Mouse (Mus musculus) thymus, adult 2 months (tissue): ENCODE measurements at regions not wholly inside any gene's neighbourhood (a gene's known extent, or its start where the extent isn't known, plus 50 kb on each side); places are given as distances from the start of the nearest gene placed in this dataset.

Experiments used
- CTCF ChIP-seq: fragments of 200-500 bp; IDR thresholded peaks from 2 replicates; pipeline ENCODE4 v1.5.1; 2012; ENCODE audit warnings: mild to moderate bottlenecking, control low read depth, low read length, moderate library complexity, borderline replicate concordance; ENCODE audit not compliant: control insufficient read depth, poor library complexity, insufficient read depth; ENCODE audit errors: extremely low read depth
- POLR2A ChIP-seq: fragments of 200-500 bp; IDR thresholded peaks from 2 replicates; pipeline ENCODE4 v1.6.1; 2012; ENCODE audit warnings: mild to moderate bottlenecking, low read length, control low read depth, moderate library complexity; ENCODE audit not compliant: control insufficient read depth, poor library complexity, insufficient read depth; ENCODE audit errors: extremely low read depth

DNA sequence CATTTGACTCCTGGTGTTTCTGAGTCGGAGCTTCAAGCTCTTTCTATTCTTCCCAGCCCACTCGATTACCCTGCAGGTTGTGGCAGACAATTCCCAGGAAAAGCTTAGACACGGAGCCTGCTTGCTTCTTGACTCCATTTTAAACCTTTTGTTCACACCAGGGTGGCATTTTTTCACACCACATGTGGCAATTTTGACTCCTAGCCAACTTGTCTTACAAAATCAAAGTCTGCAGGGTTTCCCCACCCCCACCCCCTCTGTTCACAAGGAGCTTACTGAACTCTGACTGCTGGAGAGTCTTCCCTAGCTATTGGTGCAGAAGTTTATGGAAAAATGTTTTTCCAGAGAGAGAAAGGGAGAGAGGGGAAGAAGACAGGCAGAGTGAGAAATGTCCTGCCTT is 184.1 kb downstream of the Gm11146 start:
- TF ChIP-seq POLR2A (no peak), CTCF (no peak)
